Mouse (Mus musculus): ENCODE data around the gene Tgfbr3l.

The Tgfbr3l gene

DNA sequence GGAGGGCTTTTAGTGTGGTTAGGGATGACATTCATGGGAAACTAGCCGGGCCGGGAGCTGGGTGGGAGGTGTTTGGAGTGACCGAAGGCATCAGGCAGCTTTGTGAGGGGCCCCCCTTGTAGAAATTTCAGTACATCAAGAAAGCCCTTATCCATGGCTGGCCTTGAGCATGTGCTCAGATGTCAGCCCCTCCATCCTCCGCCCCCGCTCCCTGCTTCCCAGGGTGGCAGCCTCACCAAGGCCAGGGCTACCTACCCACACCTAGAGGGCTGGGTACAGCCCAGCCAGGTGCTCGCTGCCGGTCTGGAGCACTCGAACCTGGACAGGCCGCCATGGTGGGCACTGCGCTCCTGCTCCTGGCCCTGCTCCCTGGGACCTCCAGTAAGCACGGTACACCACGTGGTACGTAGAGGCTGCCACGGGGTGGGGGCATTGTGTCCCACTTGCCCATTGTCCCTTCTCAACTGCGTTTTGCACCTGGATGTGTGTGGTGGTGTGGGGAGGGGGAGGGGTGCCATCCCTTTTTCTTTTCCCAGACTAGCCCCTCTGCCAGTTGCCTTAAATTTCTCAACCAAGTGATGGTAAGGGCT, at the start of gene Tgfbr3l:
Gene Tgfbr3l (plus strand): TSS at position 264 of the 590 bp plus-strand sequence.
- no peak for DNase-seq (ENCODE audit: low read depth)

DNA sequence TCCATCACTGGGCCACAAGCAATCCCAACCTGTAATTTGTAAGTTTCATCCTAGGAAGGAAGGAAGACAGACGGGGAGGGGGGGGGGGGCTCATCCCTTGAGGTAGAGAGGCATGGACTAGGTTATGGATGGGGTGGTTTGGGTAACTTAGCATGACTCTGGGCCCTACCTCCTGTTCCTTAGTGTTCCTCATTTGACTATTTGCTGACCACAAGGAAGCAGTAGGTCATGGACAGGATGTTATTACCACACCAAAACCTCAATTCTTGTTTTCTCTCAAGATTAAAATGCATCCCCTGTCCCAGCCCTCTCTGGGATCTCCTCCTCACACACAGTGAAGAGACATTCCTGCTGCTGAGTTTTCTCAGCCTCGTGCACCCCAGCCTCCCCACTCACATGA, 46.7 kb upstream of the Tgfbr3l start:
- DNase-seq (ENCODE audit: low read depth) = no peak

DNA sequence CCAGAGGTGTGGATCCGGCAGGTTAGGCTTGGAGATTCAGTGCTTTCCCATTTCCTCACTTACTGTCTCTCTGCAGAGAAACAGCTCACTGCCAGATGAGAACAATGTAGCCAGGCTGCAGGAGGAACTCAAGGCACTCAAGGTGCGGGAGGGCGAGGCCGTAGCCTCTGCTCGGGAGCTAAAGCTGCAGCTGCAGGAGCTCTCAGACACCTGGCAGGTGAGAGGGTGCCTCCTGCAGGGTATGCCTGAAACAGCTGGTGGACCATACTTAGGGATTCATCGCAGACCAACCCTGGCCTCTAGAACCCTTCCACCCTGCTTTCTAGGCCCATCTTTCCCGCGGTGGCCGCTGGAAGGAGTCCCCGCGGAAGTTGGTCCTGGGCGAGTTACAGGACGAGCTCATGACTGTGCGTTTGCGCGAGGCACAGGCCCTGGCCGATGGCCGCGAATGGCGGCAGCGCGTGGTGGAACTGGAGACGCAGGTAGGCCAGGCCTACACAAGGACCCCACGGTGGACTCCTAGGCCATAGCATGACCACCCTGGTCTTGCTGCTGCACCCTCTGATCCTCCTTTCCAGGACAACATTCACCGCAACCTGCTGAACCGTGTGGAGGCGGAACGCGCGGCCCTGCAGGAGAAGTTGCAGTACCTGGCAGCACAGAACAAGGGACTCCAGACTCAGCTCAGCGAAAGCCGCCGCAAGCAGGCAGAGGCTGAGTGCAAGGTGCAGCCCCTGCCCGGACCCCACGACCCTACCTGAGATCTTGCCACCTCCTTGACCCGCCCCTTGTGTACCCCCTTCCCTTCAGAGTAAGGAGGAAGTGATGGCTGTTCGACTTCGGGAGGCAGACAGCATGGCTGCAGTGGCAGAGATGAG, 42.5 kb upstream of the Tgfbr3l start:
- no peak for DNase-seq (ENCODE audit: low read depth)

DNA sequence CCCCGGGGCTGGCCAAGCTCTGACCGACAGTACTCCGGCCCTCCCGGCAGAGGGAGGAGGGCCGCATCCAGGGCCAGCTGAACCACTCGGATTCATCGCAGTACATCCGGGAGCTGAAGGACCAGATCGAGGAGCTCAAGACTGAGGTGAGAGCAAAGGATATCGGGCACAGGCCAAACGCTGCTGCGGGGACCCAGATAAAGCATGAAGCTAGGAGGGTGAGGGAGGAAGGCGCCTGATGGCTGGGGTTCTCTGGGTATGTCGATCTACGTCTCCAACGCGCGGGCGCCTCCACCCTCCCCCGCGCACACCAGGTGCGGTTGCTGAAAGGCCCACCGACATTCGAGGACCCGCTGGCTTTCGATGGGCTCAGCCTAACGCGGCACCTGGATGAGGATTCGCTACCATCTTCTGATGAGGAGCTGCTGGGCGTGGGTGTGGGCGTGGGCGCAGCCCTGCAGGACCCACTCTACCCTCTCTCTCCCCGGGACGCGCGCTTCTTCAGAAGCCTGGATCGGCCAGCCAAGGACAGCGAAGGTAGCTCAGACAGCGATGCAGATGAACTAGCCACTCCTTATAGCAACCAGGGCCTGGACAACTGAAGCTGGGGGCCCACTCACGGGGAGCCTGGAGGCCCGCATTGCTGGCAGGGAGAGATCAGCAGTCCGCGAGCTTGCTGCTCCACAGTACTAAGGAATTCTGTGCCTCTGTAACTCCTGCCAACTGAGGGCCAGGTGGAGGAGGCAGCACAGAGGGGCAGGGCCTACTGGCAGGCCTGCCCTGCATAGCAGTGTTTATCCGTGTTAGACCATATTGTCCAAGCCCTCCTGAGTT, 41.6 kb upstream of the Tgfbr3l start:
- no peak for DNase-seq (ENCODE audit: low read depth)

DNA sequence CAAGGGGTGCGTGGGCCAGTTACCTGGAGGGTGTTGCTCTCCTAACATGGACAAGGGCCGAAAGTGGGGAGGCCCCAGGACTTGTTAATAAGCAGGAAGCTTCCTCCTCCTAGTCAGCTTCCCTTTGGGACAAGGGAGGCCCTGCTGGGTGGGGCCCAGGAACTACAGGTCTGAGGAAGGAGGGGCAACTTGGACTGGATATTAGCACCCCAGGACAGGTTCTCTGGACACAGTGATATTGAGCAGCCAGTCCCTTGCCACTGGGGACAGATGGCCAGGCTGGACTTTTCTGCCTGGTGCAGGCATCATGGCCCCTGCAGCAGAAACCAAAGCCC, 41.0 kb upstream of the Tgfbr3l start:
- DNase-seq (ENCODE audit: low read depth) = no peak

DNA sequence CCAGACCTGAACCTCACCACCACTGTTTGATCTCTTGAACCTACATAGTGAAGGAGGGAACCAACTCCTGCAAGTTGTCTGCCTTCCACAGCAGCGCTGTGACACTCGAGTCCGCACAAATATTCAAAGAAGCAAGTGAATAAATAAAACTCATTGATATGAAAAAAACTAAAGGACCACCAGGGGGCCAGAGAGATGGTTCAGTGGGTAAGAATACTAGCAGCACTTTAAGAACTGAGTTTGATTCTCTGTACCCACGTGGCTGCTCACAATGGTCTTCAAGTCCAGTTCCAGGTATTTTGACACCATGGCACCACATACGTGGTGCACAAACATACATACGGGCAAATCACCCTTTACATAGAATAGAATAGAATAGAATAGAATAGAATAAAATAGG, 36.9 kb upstream of the Tgfbr3l start:
- DNase-seq (ENCODE audit: low read depth) = no peak

DNA sequence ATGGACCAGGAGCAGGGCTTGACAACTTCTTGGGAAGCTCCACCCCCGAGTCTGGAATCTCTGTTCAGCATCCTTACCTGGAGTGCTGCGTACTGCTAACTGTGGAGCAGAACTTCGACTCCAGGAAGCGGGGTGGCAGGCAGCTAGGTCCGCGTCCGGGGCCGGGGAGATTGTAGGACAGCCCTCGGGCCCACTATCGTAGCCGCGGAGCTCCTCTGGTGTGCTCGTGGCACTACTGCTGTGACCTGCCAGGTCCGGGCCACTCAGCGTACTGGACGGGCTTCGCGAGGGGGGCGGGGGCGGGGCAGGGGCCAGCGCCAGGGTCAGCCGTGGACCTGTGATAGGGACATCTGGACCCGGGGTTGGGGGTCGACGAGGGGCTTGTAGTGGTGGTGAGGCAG, 35.2 kb upstream of the Tgfbr3l start:
- DNase-seq (ENCODE audit: low read depth) = no peak

DNA sequence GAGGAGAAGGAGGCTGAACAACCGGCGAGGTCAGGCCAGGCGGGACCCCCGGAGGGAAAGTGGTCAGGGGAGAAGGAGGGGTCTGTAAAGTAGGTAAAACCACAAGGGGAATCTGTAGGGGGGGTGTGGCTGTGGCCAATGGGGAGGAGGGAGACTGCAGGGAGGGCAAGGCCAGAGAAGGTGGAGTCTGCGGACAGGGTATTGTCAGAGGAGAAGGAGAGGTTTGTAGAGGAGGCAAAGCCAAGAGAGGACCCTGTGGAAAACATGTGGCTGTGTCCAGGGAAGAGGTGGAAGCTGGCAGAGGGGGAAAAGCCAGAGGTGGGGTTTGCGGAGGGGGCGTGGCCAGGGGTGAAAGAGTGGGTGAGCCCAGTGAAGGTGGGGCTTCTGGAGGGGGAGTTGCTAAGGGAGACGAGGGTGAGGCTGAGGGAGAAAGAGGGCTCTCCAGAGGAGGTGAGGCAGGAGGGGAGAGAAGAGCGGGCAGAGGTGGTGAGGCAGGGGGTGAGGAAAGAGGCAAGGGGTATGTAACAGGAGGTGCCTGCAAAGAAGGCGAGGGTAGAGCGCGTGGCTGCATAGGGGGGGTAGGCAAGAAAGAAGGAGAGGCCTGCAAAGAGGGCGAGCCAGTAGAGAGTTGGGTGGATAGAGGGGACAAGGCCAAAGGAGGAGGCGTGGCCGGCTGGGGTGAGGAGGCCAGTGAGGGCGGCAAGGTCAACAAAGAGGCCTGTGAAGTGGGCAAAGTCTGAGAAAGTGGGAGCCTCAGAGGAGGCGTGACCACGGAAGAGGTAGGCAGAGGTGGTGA, 34.6 kb upstream of the Tgfbr3l start:
- DNase-seq (ENCODE audit: low read depth) = no peak

DNA sequence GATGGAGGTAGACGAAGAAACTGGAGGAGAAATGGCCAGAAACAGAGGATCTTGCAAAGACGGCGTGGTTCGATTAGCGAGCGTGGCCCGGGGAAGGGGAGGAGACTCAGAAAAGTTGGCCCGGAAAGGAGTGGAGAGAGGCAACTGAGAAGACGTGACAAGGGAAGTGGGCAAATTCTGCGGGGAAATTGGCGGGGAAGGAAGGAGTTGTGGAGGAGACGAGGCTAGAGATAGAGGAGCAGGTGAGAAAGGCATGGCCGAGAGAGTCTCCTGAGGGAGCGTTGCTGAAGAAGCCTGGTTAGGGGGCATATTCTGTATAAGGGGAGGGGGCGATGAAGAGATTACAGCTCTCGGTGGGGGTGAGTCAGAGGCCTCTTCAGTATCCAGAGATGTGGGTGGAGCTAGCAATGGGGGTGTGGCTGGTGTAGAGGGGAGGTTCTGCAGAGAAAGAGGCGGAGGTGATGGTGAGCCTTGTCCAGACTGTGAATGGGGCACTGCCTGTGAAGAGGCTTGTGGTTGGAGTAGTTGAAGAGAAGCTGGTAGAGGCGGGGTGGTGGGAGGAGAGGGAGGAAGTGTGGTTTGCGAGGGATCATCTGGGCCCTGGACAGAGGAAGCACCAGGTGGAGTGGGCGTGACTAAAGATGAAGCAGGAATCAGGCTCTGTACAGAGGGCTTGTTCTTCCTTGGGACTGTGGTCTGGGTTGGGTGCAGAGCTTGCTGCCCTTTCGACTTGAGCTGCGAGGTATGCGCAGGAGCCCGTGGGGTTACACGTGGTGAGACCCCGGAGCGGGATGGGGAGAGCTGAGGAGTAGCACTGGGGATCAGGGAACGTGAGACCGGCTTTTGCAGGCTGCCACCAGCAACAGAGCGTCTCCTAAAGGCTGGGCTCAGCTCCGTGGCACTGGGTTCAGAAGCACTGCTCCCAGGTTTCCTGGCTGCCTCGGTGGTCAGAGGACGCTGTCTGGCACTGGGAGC, 33.7 kb upstream of the Tgfbr3l start:
- DNase-seq (ENCODE audit: low read depth) = no peak

DNA sequence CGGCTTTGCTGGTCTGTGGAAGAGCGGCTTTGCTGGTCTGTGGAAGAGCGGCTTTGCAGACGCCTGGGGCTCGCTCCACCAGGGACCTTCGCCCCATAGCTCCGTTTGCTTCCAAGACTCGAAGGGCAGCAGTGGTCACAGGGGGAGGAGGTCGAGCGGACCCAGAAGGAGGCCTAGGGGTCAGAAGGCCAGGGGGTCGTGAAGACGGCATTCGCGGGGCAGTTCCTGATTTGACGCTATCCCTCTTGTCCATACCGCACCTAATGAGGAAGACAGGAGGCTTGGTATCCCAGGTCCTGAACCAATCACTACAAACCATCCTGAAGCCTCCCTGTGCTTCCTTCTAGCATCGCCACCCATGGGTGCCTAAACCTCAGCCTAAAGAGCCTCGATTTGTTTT, 31.7 kb upstream of the Tgfbr3l start:
- no peak for DNase-seq (ENCODE audit: low read depth)

DNA sequence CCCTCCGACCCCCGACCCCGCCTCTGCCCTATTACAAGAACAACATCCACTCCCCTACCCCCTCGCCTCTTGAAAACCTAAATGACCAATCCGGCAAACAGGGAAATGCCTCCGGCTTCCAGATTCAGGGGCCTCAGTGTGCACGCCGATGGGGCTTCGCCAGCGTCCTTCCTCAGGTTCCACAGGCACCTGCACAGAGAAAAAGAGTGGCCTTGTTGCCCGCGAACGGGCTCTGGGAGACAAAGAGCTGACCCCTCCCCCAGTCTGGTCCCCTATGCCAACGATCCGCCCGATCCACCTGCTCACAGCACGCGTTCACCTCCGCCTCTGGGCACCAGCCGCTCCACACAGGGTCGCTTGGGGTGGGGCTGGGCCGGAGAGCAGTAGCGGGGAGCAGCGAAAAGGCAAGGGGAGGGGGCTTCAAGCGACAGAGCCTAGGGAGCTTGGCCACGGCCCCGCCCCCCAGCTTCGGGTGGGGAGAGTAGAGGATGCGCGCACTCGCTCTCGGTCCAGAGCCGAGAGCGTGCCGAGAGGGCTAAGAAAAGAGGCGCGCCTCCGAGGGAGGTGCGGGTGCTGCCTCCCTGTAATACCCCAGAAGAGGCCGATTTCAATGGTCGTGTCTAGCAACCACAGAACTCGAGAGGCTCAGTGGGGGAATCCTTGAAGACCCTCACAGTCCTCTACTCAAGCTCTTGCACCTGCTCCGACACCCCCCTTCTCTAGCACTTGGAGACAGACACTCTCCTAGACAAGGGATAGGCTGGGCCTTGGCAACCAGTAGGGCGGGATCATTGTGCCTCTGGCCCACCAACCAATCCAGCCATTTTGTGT, 31.0 kb upstream of the Tgfbr3l start, which contains the start of gene Prr36:
Gene Prr36 (minus strand): TSS at position 669 of the 831 bp plus-strand sequence.
- DNase-seq (ENCODE audit: low read depth) = no peak

DNA sequence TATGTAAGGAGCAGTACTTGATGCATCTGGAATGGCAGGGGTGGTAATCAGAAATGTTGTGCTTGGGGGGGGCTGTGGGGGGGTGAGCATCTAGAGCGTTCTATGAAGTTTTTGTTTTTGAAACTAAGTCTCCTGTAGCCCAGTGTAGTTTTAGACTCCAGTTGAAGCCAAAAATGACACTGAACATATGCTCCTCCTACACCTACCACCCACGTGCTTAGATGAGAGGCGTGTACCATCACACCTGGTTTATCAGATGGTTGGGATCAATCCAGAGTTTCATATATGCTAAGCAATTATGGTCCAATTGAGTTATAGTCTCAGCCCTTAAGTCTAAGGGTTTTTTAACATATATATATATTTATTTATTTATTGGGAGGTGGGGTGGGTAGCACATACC, 28.4 kb upstream of the Tgfbr3l start:
- DNase-seq (ENCODE audit: low read depth) = no peak

DNA sequence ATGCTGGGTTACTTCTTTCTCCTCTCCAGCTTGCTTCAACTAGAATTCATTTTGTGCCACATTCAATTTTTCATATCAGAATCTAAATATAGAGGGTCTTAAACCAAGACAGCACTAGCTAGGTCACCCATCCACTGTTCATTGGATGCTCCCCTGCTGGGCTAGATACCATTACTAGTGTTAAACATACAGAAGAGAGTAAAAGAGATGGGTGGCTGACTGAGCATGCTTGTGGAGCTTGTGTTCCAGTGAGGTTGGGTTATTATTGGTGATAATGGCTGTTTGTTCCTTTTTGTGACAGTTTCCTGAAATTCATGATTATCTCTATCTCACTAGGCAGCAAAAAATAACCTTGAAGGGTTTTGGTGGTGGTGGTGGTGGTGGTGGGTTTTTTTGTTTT, 26.0 kb upstream of the Tgfbr3l start:
- no peak for DNase-seq (ENCODE audit: low read depth)

DNA sequence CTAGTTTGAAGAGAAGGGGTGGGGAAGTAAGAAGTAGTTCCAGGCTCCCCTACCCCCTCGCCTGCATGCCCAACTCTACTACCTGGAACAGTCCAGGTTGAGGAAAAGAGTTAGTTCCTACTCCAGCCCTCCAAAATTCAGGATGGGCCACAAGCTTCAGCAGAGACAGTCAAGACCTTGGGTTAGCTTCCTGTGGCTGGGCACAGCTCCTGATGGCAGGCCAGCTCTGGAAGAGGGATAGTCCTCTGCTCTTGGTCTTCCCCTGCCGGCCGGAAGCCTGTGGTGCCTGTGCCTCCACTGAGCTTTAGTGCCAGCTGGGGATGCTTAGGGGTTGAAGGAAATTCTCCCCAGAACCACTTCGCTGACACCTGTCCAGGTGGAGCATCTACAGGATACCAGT, 21.7 kb upstream of the Tgfbr3l start:
- DNase-seq (ENCODE audit: low read depth) = no peak

DNA sequence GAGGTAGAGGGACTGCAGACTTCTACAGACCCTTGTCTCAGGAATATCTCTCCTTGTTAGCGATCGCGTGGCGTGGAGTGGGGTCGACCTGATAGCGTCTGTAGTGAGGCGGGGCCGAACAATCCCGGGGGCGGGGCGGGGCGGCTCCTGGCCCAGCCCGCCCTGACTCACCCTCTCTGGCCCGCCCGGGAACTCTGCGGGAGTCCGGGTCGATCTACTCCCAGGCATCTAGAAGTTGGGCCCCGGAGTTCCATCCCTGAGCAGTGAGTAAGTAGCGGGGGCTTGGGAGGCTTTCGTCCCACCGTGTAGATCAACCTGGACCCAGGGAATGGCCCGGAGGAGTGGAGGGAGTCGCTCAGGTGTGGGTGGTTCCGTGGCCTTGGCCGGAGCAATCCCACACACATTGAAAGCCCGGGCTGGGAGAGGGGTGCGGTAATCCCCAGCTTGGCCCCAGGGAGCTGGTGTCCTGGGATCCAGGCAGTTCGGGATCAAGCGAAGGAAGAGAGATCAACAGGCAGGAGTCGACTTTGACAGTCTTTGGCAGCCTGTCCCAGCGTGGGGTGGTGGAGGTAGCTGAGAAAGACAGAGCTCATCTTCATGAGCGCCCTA, 21.2 kb upstream of the Tgfbr3l start, which contains the start of gene Lrrc8e:
Gene Lrrc8e (plus strand): TSS at position 89 of the 609 bp plus-strand sequence.
- no peak for DNase-seq (ENCODE audit: low read depth)

DNA sequence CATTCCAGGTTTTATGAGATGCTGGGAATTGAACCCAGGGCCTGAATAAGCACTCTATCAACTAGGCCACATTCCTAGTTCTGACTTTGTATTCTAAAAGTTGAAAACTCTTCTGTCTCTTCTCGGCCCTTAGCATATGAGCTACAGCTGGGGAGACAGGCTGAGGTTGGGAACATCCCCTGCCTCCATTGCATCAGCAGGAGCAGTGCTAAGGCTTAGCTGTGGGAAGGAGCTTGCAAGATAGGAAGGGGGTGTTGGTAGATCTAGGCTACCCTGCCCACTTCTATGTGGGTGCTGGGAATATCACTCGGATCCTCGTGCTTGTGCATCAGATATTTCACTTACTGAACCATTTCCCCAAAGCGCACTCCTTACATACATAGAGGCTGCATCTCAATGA, 20.1 kb upstream of the Tgfbr3l start:
- no peak for DNase-seq (ENCODE audit: low read depth)

DNA sequence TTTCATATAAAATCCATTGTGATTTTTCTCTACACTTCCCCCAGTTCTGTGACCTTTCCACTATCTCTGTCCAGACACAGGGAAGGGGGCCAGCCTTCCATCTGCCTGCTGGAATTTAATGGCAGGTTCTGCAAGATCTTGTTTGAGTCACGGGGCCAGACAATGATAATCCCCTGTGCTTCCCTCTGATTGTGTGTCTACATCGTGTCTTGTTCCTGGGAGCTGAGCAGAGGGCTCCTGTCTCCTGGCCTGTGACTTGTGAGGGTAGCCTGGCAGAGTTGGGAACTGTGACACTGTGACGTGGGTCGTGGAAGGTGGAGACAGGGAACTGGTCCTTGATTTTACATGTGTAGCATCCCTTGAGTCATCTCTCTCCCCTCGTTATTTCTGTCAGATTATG, 18.2 kb upstream of the Tgfbr3l start:
- DNase-seq (ENCODE audit: low read depth) = no peak

DNA sequence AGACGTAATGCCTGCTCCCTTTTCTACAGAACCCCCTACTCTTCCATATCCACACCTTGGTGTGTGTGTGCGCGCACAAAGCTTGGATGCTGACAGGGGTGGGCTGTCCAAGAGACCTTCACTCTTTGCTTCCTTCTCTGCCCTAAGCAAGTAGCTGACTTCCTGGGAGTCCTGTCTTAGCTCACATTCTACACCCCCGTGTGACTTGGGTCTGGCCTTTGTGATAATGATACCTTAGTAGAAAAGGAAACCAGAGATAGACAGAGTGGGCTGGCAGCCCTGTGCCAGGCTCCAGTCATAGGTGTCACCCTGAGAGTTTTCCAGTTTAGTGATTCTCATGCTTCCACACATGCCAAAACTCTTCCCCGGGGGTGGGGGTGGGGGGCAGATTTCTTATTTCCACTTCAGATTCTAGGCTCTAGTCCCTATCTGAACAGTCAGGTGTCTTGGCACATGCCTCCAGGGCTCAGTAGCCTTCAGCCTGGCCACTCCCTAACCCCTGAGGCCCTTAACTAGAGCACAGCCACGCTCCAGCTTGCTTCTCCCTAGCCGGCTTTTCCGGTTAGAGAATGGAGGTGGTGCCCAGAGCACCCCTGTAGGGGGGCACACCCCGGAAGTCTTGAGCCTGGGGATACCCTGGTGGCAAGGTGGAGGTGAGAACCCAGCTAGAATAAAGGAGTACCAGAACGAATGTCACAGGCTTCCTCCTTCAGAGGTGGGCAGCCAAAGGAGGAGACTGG, 17.2 kb upstream of the Tgfbr3l start:
- no peak for DNase-seq (ENCODE audit: low read depth)
